Mouse (Mus musculus): ENCODE measurements at regions not wholly inside any gene's neighbourhood (a gene's known extent, or its start where the extent isn't known, plus 50 kb on each side); places are given as distances from the start of the nearest gene placed in this dataset.

- no peak for DNase-seq (ENCODE audit: low spot score in 2 of 2)
- no peak for TF ChIP-seq CTCF (conservative IDR thresholded peaks at IDR 0.05)
- Histone ChIP-seq H3K27ac (no peak overlapping the region), H3K4me3 (no peak overlapping the region)
Observed at GRCm38 (mm10) chr2:178642137-178643052, 212.1 kb downstream of the Cdh26 start.

DNA sequence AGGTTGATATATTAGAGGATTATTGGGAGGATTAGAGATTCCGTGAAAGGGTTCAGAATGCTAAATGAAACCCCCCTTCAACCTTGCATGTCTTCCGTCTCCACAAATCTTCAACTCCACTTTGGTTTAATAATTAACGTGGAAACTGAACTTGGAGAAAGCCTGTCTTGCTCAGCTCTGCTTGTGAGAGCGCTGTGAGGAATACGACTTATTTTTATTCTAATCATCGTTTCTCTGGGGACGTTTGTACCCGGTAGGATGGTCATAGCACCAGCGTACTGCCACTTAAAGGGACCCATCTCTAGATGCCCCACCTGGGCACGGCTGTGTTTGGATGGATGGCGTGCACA is 212.7 kb downstream of the Cdh26 start:
- no peak overlapping the region for H3K4me3 ChIP-seq
- no peak for DNase-seq (ENCODE audit: low spot score in 2 of 2)
- TF ChIP-seq CTCF (conservative IDR thresholded peaks at IDR 0.05), result no peak

DNA sequence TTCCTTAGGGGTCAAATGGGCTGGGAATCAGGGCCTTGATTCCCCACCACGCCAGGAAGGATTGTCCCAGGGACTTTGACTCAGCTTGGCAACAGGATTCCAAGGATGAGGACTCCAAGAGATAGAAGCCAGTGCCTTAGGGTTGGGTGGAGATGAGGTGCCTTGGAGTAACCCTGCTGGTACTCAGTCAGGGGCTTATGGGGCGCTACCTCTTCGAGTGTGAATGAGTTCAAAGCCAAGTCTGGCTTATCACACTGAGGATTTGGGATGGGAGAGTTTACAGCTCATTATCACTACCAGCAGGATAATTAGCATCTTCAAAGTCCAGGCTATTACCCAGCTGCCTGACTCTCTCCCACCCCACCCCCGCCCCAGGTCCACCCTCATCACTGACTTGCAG is 213.5 kb downstream of the Cdh26 start:
- Histone ChIP-seq H3K27ac (no peak overlapping the region), H3K4me3 (no peak overlapping the region)
- DNase-seq (ENCODE audit: low spot score in 2 of 2), result no peak
- TF ChIP-seq CTCF (conservative IDR thresholded peaks at IDR 0.05), result no peak

More for the DNA sequence above, 212.7 kb downstream of the Cdh26 start:
- no peak overlapping the region for H3K27ac ChIP-seq

DNA sequence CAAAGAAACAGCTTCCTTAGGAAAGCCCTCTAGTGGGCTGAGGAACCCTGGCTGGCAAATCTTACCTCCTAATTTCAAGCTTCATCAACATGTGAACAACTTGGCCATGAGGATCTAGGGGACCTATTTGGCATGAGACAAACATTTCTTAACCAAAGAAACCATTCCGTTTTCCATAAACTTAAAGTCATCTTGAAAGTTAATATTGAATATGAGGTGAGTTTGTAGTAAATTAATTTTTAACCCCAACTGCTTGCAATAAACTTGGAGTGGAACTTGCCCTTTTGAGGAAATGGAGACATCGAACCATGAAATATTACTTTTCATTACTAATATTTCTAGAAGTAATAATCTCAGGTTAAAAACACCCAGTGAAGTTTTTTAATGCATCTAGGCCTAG is 229.7 kb downstream of the Cdh26 start:
- 0 out of 2 replicates have a peak, but pooled peaks have one; percentile 17 for TF ChIP-seq CTCF (conservative IDR thresholded peaks at IDR 0.05)
- H3K4me3 ChIP-seq, result no peak overlapping the region
- DNase-seq (ENCODE audit: low spot score in 2 of 2), result no peak

GRCm38 (mm10) chr2:178662396-178662795 is 232.1 kb downstream of the Cdh26 start:
- DNase-seq (ENCODE audit: low spot score in 2 of 2), result no peak
- no peak for TF ChIP-seq CTCF (conservative IDR thresholded peaks at IDR 0.05)
- Histone ChIP-seq H3K27ac (peak overlapping the region; percentile 64; the same call in 1 of the 2 replicates), H3K4me3 (no peak overlapping the region)

More for the DNA sequence above, 229.7 kb downstream of the Cdh26 start:
- no peak overlapping the region for H3K27ac ChIP-seq

DNA sequence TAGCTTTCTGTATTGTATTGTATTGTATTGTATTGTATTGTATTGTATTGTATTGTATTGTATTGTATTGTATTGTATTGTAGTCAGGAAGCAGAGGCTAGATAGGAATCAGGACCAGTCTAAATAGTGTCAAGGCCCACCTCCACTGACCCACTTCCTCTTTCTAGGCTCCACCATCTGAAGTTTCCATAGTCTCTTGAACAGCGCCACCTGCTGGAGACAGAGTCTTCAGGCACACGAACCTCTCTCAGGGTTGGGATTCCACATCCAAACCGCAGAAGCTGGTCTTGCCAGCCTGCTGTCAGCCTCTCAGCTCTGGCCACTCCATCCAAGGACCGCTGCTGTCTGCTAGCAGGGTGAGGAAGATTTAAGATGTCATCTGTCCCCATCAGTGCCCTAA is 234.6 kb downstream of the Cdh26 start:
- Histone ChIP-seq H3K4me3 (no peak overlapping the region), H3K27ac (no peak overlapping the region)
- peak; percentile 26 to 56 for DNase-seq (ENCODE audit: low spot score in 2 of 2)
- TF ChIP-seq CTCF (conservative IDR thresholded peaks at IDR 0.05), result peak; percentile 83

DNA sequence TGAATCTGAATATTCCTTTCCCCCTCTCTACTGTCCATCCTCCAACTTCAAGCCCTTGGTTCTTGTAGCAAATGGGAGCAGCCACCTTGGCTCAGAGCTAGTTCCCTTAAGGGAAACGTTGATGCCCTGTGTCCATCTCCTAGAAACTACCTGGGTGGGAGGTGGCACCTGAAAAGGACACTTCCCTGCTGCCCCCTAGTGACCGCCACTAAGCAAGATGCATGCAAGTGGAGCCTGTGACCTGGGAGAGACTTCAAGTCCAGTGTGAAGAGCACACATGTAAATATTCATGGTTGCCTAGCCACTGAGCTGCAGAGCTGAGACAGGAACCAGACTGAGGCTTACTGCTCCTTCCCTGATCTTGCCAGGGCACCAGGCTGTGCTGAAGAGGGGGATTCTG is 238.1 kb downstream of the Cdh26 start:
- DNase-seq (ENCODE audit: low spot score in 2 of 2), result no peak
- H3K4me3 ChIP-seq, result no peak overlapping the region
- no peak overlapping the region for H3K27ac ChIP-seq
- peak; percentile 54 for TF ChIP-seq CTCF (conservative IDR thresholded peaks at IDR 0.05)

- H3K27ac ChIP-seq, result no peak overlapping the region
- DNase-seq (ENCODE audit: low spot score in 2 of 2), result no peak
- no peak for TF ChIP-seq CTCF (conservative IDR thresholded peaks at IDR 0.05)
- H3K4me3 ChIP-seq, result no peak overlapping the region
Observed at GRCm38 (mm10) chr2:178670952-178671351, 240.6 kb downstream of the Cdh26 start.

GRCm38 (mm10) chr2:178673621-178674020 is 243.3 kb downstream of the Cdh26 start:
- no peak for TF ChIP-seq CTCF (conservative IDR thresholded peaks at IDR 0.05)
- H3K27ac ChIP-seq, result peak overlapping the region; percentile 58
- no peak for DNase-seq (ENCODE audit: low spot score in 2 of 2)
- no peak overlapping the region for H3K4me3 ChIP-seq

- DNase-seq (ENCODE audit: low spot score in 2 of 2), result no peak
- no peak for TF ChIP-seq CTCF (conservative IDR thresholded peaks at IDR 0.05)
- Histone ChIP-seq H3K4me3 (no peak overlapping the region), H3K27ac (peak overlapping the region; percentile 58)
Observed at GRCm38 (mm10) chr2:178674621-178675020, 244.3 kb downstream of the Cdh26 start.

DNA sequence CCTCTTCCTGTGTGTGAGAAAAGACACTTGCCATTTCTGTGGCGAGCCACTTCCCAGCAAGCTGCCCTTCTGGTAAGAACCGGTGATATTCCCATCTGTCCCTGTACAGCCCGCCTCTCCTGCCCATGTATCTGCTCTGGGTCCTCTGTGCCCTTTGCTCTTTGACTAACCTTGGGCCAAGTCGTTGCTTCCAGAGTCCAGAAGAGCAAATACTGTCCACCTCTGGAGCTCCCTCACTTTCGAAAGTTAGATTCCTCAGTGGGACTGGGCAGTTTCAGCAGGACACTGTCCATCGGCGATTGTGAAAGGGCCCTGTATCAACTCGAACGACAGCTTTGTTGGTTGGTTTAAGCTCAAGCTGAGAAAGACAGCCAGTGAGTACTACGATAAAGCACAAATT is 246.6 kb downstream of the Cdh26 start:
- H3K4me3 ChIP-seq, result no peak overlapping the region
- DNase-seq (ENCODE audit: low spot score in 2 of 2), result no peak
- H3K27ac ChIP-seq, result no peak overlapping the region
- TF ChIP-seq CTCF (conservative IDR thresholded peaks at IDR 0.05), result no peak

GRCm38 (mm10) chr2:178680368-178680767 is 250.0 kb downstream of the Cdh26 start:
- no peak for TF ChIP-seq CTCF (conservative IDR thresholded peaks at IDR 0.05)
- Histone ChIP-seq H3K27ac (peak overlapping the region; percentile 32; the same call in 1 of the 2 replicates), H3K4me3 (no peak overlapping the region)
- no peak for DNase-seq (ENCODE audit: low spot score in 2 of 2)

DNA sequence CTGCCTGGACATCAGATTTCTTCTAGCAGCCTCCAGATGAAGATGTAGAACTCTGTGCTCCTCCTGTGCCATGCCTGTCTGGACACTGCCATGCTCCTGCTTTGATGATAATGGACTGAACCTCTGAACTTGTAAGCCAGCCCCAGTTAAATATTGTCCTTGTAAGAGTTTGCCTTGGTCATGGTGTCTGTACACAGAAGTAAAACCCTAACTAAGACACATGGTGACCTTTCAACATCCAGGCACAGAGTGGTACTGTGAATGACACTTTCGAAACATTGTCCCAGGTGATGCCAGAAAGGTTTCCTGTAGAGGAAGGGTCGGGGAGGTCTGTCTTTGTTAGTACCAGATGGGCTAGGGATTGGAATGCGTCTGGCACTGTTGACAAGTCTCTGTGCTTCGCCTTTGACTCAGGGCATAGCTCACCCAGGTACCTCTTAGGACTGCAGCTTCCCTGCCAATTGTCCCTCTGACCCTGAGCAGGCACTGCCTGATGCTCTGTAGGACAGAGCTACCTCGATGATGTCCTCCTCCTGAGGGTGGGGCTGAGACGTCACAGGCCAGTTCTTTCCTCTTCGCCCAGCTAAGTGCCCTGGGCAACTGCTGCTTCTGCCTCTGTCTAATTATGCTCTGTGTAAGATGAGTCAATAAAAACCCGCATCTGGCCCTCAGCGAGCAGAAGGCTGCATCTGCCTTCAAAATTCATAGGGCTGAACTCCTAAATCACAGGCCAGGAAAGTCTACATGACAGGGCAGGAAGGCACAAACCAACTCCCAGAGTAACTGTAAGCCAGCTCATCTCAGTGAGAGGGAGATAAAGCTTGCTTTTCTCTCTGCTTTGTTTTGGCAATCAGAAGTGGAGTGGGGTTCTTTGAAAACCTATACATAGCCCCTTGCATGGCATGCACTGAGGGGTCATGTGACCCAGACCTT is 254.0 kb downstream of the Cdh26 start:
- TF ChIP-seq CTCF (conservative IDR thresholded peaks at IDR 0.05), result no peak

More for the DNA sequence above, 254.0 kb downstream of the Cdh26 start:
- no peak for DNase-seq (ENCODE audit: low spot score in 2 of 2)
- Histone ChIP-seq H3K27ac (no peak overlapping the region), H3K4me3 (no peak overlapping the region)
